Mouse (Mus musculus): ENCODE measurements around the gene Rbm15. TPM values are rescaled to one million over a fixed set of nuclear protein-coding genes. Genes with fewer than 3 reads are reported as not detected.

Gene Rbm15
- polyA plus RNA-seq, 2 experiments, result 6.8 to 14.0 TPM

GRCm38 (mm10) chr3:107356964-107357441 is 23.5 kb upstream of the Rbm15 start:
- peak; percentile 91 for ATAC-seq (ENCODE audit: low FRiP score, low read depth)
- peaks cover 7% of the 10 kb centered on the region for H3K4me1 ChIP-seq (ENCODE audit: control insufficient read depth, insufficient read depth, low read length)
- no peaks in the 10 kb centered on the region for H3K27me3 ChIP-seq (ENCODE audit: control insufficient read depth, insufficient read depth, low read length)
- TF ChIP-seq POLR2A (IDR thresholded peaks at IDR 0.05; ENCODE audit: borderline replicate concordance, extremely low read depth, insufficient read depth, insufficient read length), result no peak
- DNase-seq (ENCODE audit: low spot score), result peak; percentile 74
- no peak overlapping the region for H3K4me3 ChIP-seq (replicated peaks; ENCODE audit: low read length)
- no peak overlapping the region for H3K27ac ChIP-seq (replicated peaks; ENCODE audit: low read depth, low read length)
- no peaks in the 10 kb centered on the region for H3K36me3 ChIP-seq (ENCODE audit: control insufficient read depth, insufficient read depth, low read length)
- no peaks in the 10 kb centered on the region for H3K9me3 ChIP-seq (ENCODE audit: control insufficient read depth, low read length)
- H3K4me2 ChIP-seq (replicated peaks; ENCODE audit: low read depth, low read length, severe bottlenecking), result peak overlapping the region; percentile 32; the same call in 1 of the 2 replicates
- peak overlapping the region; percentile 47; the same call in 1 of the 2 replicates for H3K9ac ChIP-seq (ENCODE audit: low read depth, low read length, severe bottlenecking)
- 4% methylated on average over 11 of the region's 11 CpGs for WGBS

GRCm38 (mm10) chr3:107355618-107356260 is 22.3 kb upstream of the Rbm15 start:
- DNase-seq (ENCODE audit: low spot score) (no peak), ATAC-seq (ENCODE audit: low FRiP score, low read depth) (no peak)
- Histone ChIP-seq H3K4me1 (ENCODE audit: control insufficient read depth, insufficient read depth, low read length) (peaks cover 7% of the 10 kb centered on the region), H3K36me3 (ENCODE audit: control insufficient read depth, insufficient read depth, low read length) (no peaks in the 10 kb centered on the region), H3K9me3 (ENCODE audit: control insufficient read depth, low read length) (no peaks in the 10 kb centered on the region), H3K27me3 (ENCODE audit: control insufficient read depth, insufficient read depth, low read length) (no peaks in the 10 kb centered on the region), H3K9ac (ENCODE audit: low read depth, low read length, severe bottlenecking) (no peak overlapping the region), H3K4me2 (replicated peaks; ENCODE audit: low read depth, low read length, severe bottlenecking) (no peak overlapping the region), H3K4me3 (replicated peaks; ENCODE audit: low read length) (no peak overlapping the region), H3K27ac (replicated peaks; ENCODE audit: low read depth, low read length) (no peak overlapping the region)
- WGBS, result 82% methylated on average over 5 of the region's 6 CpGs
- no peak for TF ChIP-seq POLR2A (IDR thresholded peaks at IDR 0.05; ENCODE audit: borderline replicate concordance, extremely low read depth, insufficient read depth, insufficient read length)

- TF ChIP-seq POLR2A (IDR thresholded peaks at IDR 0.05; ENCODE audit: borderline replicate concordance, extremely low read depth, insufficient read depth, insufficient read length), result no peak
- Histone ChIP-seq H3K4me2 (replicated peaks; ENCODE audit: low read depth, low read length, severe bottlenecking) (no peak overlapping the region), H3K4me1 (ENCODE audit: control insufficient read depth, insufficient read depth, low read length) (peaks cover under 1% of the 10 kb centered on the region), H3K36me3 (ENCODE audit: control insufficient read depth, insufficient read depth, low read length) (no peaks in the 10 kb centered on the region), H3K9ac (ENCODE audit: low read depth, low read length, severe bottlenecking) (no peak overlapping the region), H3K27me3 (ENCODE audit: control insufficient read depth, insufficient read depth, low read length) (no peaks in the 10 kb centered on the region), H3K9me3 (ENCODE audit: control insufficient read depth, low read length) (no peaks in the 10 kb centered on the region), H3K27ac (replicated peaks; ENCODE audit: low read depth, low read length) (no peak overlapping the region), H3K4me3 (replicated peaks; ENCODE audit: low read length) (no peak overlapping the region)
- ATAC-seq (ENCODE audit: low FRiP score, low read depth) (no peak), DNase-seq (ENCODE audit: low spot score) (no peak)
- WGBS, result 27% methylated on average over 3 of the region's 3 CpGs
Observed at GRCm38 (mm10) chr3:107351706-107352105, 18.2 kb upstream of the Rbm15 start.

- TF ChIP-seq POLR2A (IDR thresholded peaks at IDR 0.05; ENCODE audit: borderline replicate concordance, extremely low read depth, insufficient read depth, insufficient read length), result no peak
- DNase-seq (ENCODE audit: low spot score), result no peak
- Histone ChIP-seq H3K9ac (ENCODE audit: low read depth, low read length, severe bottlenecking) (no peak overlapping the region), H3K9me3 (ENCODE audit: control insufficient read depth, low read length) (no peaks in the 10 kb centered on the region), H3K27ac (replicated peaks; ENCODE audit: low read depth, low read length) (no peak overlapping the region), H3K4me2 (replicated peaks; ENCODE audit: low read depth, low read length, severe bottlenecking) (no peak overlapping the region), H3K4me3 (replicated peaks; ENCODE audit: low read length) (no peak overlapping the region), H3K4me1 (ENCODE audit: control insufficient read depth, insufficient read depth, low read length) (no peaks in the 10 kb centered on the region), H3K36me3 (ENCODE audit: control insufficient read depth, insufficient read depth, low read length) (no peaks in the 10 kb centered on the region), H3K27me3 (ENCODE audit: control insufficient read depth, insufficient read depth, low read length) (no peaks in the 10 kb centered on the region)
- ATAC-seq (ENCODE audit: low FRiP score, low read depth), result no peak
- 80% methylated on average over 3 of the region's 3 CpGs for WGBS
Observed at GRCm38 (mm10) chr3:107349006-107349405, 15.5 kb upstream of the Rbm15 start.

GRCm38 (mm10) chr3:107345033-107345725 is 11.7 kb upstream of the Rbm15 start:
- no peak for DNase-seq (ENCODE audit: low spot score)

More at GRCm38 (mm10) chr3:107345033-107345725, 11.7 kb upstream of the Rbm15 start:
- Histone ChIP-seq H3K4me2 (replicated peaks; ENCODE audit: low read depth, low read length, severe bottlenecking) (no peak overlapping the region), H3K9me3 (ENCODE audit: control insufficient read depth, low read length) (no peaks in the 10 kb centered on the region), H3K4me3 (replicated peaks; ENCODE audit: low read length) (no peak overlapping the region), H3K27me3 (ENCODE audit: control insufficient read depth, insufficient read depth, low read length) (no peaks in the 10 kb centered on the region), H3K4me1 (ENCODE audit: control insufficient read depth, insufficient read depth, low read length) (no peaks in the 10 kb centered on the region), H3K9ac (ENCODE audit: low read depth, low read length, severe bottlenecking) (no peak overlapping the region), H3K27ac (replicated peaks; ENCODE audit: low read depth, low read length) (no peak overlapping the region), H3K36me3 (ENCODE audit: control insufficient read depth, insufficient read depth, low read length) (no peaks in the 10 kb centered on the region)
- WGBS, result 9% methylated on average over 3 of the region's 3 CpGs
- ATAC-seq (ENCODE audit: low FRiP score, low read depth), result no peak
- TF ChIP-seq POLR2A (IDR thresholded peaks at IDR 0.05; ENCODE audit: borderline replicate concordance, extremely low read depth, insufficient read depth, insufficient read length), result no peak
